Mouse (Mus musculus) forebrain, embryonic 13.5 days (tissue): ENCODE results near the gene Olfr1380. TPM values are rescaled to one million over a fixed set of nuclear protein-coding genes. Genes with fewer than 3 reads are reported as not detected.
"Not testable (repeated sequence)": the region's sequence is repeated elsewhere in the genome, so short reads cannot be mapped to it uniquely, and the experiment has no call there.

ENCODE experiments used
- ATAC-seq: fragments of 200-750 bp; cut with Nextera tagmentation; 2 replicates; pipeline ENCODE4 v1.8.0; 2017
- H3K27ac ChIP-seq: fragments of 300-500 bp; sonication (generic); 2 replicates; pipeline ENCODE4 v1.5.1; 2015; ENCODE audit warnings: inconsistent platforms, mild to moderate bottlenecking, moderate library complexity
- H3K27me3 ChIP-seq: fragments of 300-500 bp; sonication (generic); 2 replicates; pipeline ENCODE4 v1.6.1; 2015; ENCODE audit warnings: mild to moderate bottlenecking, inconsistent platforms
- H3K36me3 ChIP-seq: fragments of 300-500 bp; sonication (generic); 2 replicates; pipeline ENCODE4 v1.6.1; 2015; ENCODE audit warnings: mild to moderate bottlenecking, inconsistent platforms; ENCODE audit not compliant: poor library complexity, severe bottlenecking
- H3K4me1 ChIP-seq: fragments of 300-500 bp; sonication (generic); 2 replicates; pipeline ENCODE4 v1.6.1; 2015; ENCODE audit warnings: inconsistent platforms
- H3K4me2 ChIP-seq: fragments of 300-500 bp; sonication (generic); 2 replicates; pipeline ENCODE4 v1.6.1; 2015; ENCODE audit warnings: inconsistent platforms, mild to moderate bottlenecking, moderate library complexity
- H3K4me3 ChIP-seq: fragments of 300-500 bp; sonication (generic); 2 replicates; pipeline ENCODE4 v1.5.1; 2015; ENCODE audit warnings: mild to moderate bottlenecking, inconsistent platforms
- H3K9ac ChIP-seq: fragments of 300-500 bp; sonication (generic); 2 replicates; pipeline ENCODE4 v1.6.1; 2015; ENCODE audit warnings: mild to moderate bottlenecking, inconsistent platforms
- H3K9me3 ChIP-seq: fragments of 300-500 bp; sonication (generic); replicated peaks from 2 replicates; pipeline ENCODE4 v1.6.1; 2016; ENCODE audit warnings: inconsistent platforms
- WGBS: fragments of 180-500 bp; shearing (Covaris S2); methylation state at CpG from one replicate; pipeline ENCODE4 v1.1.7; 2015; 5-methylcytosine and 5-hydroxymethylcytosine counted together
- polyA plus RNA-seq: library from polyadenylated mRNA; unstranded; fragments of >200 nt; fragmentation: Nextera tagmentation; extraction: Ambion mirVana; gene quantifications from 2 replicates; pipeline ENCODE4 v1.2.1, GENCODE M21; 2015

The Olfr1380 gene
- polyA plus RNA-seq, result not detected in 2 replicates

- not testable (repeated sequence) for ATAC-seq
These were observed at the start of gene Olfr1380 for GRCm38 (mm10) chr11:49556578-49556977. Gene Olfr1380, plus strand, starts transcription at chr11:49556878.

GRCm38 (mm10) chr11:49518086-49518485 is 38.6 kb upstream of the Olfr1380 start:
- Histone ChIP-seq H3K27me3 (no peaks in the 10 kb centered on the region), H3K4me3 (no peak overlapping the region), H3K4me2 (no peak overlapping the region), H3K27ac (no peak overlapping the region), H3K9ac (no peak overlapping the region), H3K9me3 (no peaks in the 10 kb centered on the region), H3K36me3 (no peaks in the 10 kb centered on the region), H3K4me1 (no peaks in the 10 kb centered on the region)
- 79% methylated on average over 5 of the region's 5 CpGs for whole genome bisulfite sequencing
- ATAC-seq, result no peak

More at GRCm38 (mm10) chr11:49556578-49556977, at the start of gene Olfr1380:
- not testable (repeated sequence) for H3K4me2 ChIP-seq, H3K4me3 ChIP-seq, H3K27me3 ChIP-seq, H3K9ac ChIP-seq, H3K36me3 ChIP-seq, H3K4me1 ChIP-seq, H3K27ac ChIP-seq, H3K9me3 ChIP-seq
- WGBS, result 66% methylated on average over 5 of the region's 5 CpGs

GRCm38 (mm10) chr11:49519348-49519747 is 37.3 kb upstream of the Olfr1380 start, which contains the start of gene Olfr1383:
Gene Olfr1383, plus strand, starts transcription at chr11:49519648.
- no peak within 1 kb of the TSS for H3K4me2 ChIP-seq

GRCm38 (mm10) chr11:49527947-49528346 is 28.7 kb upstream of the Olfr1380 start, which contains the start of gene Olfr1382:
Gene Olfr1382, plus strand, starts transcription at chr11:49528247.
- H3K9ac ChIP-seq, result no peak within 1 kb of the TSS
- no peak within 1 kb of the TSS for H3K27ac ChIP-seq
- H3K4me1 ChIP-seq, result no peaks in the 10 kb centered on the region
- ATAC-seq, result no peak
- 83% methylated on average over 3 of the region's 3 CpGs for WGBS
- H3K4me3 ChIP-seq, result no peak within 1 kb of the TSS
- no peaks in the 10 kb centered on the region for H3K9me3 ChIP-seq
- no peak within 1 kb of the TSS for H3K4me2 ChIP-seq
- H3K36me3 ChIP-seq, result no peaks in the 10 kb centered on the region
- H3K27me3 ChIP-seq, result no peaks in the 10 kb centered on the region

More at GRCm38 (mm10) chr11:49519348-49519747, 37.3 kb upstream of the Olfr1380 start, which contains the start of gene Olfr1383:
- Histone ChIP-seq H3K36me3 (no peaks in the 10 kb centered on the region), H3K4me3 (no peak within 1 kb of the TSS), H3K9ac (no peak within 1 kb of the TSS), H3K4me1 (no peaks in the 10 kb centered on the region), H3K27me3 (no peaks in the 10 kb centered on the region), H3K9me3 (no peaks in the 10 kb centered on the region), H3K27ac (no peak within 1 kb of the TSS)
- no peak for ATAC-seq

GRCm38 (mm10) chr11:49532761-49533160 is 23.9 kb upstream of the Olfr1380 start:
- H3K27me3 ChIP-seq, result no peaks in the 10 kb centered on the region
- no peak overlapping the region for H3K9ac ChIP-seq
- no peak overlapping the region for H3K4me3 ChIP-seq
- no peak overlapping the region for H3K4me2 ChIP-seq
- no peak for ATAC-seq
- no peaks in the 10 kb centered on the region for H3K9me3 ChIP-seq
- no peaks in the 10 kb centered on the region for H3K36me3 ChIP-seq
- H3K27ac ChIP-seq, result no peak overlapping the region
- H3K4me1 ChIP-seq, result no peaks in the 10 kb centered on the region

- H3K4me3 ChIP-seq, H3K4me1 ChIP-seq, ATAC-seq, H3K9me3 ChIP-seq, H3K27ac ChIP-seq, H3K4me2 ChIP-seq, H3K36me3 ChIP-seq, H3K27me3 ChIP-seq, H3K9ac ChIP-seq: not testable (repeated sequence)
- WGBS, result 93% methylated on average over 2 of the region's 2 CpGs
These were observed 20.0 kb upstream of the Olfr1380 start for GRCm38 (mm10) chr11:49536631-49537030.

GRCm38 (mm10) chr11:49543149-49543548 is 13.5 kb upstream of the Olfr1380 start, which contains the start of gene Olfr1381:
Gene Olfr1381, plus strand, starts transcription at chr11:49543449.
- not testable (repeated sequence) for H3K27ac ChIP-seq, H3K9ac ChIP-seq, ATAC-seq, H3K4me1 ChIP-seq, H3K27me3 ChIP-seq, H3K4me3 ChIP-seq, H3K4me2 ChIP-seq, H3K36me3 ChIP-seq, H3K9me3 ChIP-seq
- WGBS, result 68% methylated on average over 3 of the region's 3 CpGs

GRCm38 (mm10) chr11:49554033-49554432 is 2.6 kb upstream of the Olfr1380 start:
- not testable (repeated sequence) for H3K36me3 ChIP-seq, H3K4me1 ChIP-seq, H3K9ac ChIP-seq, H3K27ac ChIP-seq, H3K27me3 ChIP-seq, H3K9me3 ChIP-seq, ATAC-seq, H3K4me3 ChIP-seq, H3K4me2 ChIP-seq
- WGBS, result 88% methylated on average over 3 of the region's 3 CpGs

- H3K9ac ChIP-seq, H3K9me3 ChIP-seq, H3K27ac ChIP-seq, H3K4me1 ChIP-seq, H3K4me3 ChIP-seq, H3K36me3 ChIP-seq, H3K27me3 ChIP-seq, H3K4me2 ChIP-seq, ATAC-seq: not testable (repeated sequence)
- WGBS, result 30% methylated on average over 2 of the region's 2 CpGs
These were observed 18.4 kb downstream of the Olfr1380 start for GRCm38 (mm10) chr11:49575054-49575453.

GRCm38 (mm10) chr11:49580452-49580851 is 23.8 kb downstream of the Olfr1380 start:
- not testable (repeated sequence) for H3K27me3 ChIP-seq, H3K36me3 ChIP-seq, H3K4me3 ChIP-seq, ATAC-seq, H3K27ac ChIP-seq, H3K4me1 ChIP-seq, H3K9ac ChIP-seq, H3K4me2 ChIP-seq, H3K9me3 ChIP-seq
- WGBS, result 88% methylated on average over 8 of the region's 8 CpGs

GRCm38 (mm10) chr11:49590213-49590612 is 33.5 kb downstream of the Olfr1380 start:
- Histone ChIP-seq H3K27me3 (no peaks in the 10 kb centered on the region), H3K4me2 (no peak overlapping the region), H3K36me3 (no peaks in the 10 kb centered on the region), H3K4me1 (no peaks in the 10 kb centered on the region), H3K27ac (no peak overlapping the region), H3K4me3 (no peak overlapping the region), H3K9me3 (no peaks in the 10 kb centered on the region), H3K9ac (no peak overlapping the region)
- ATAC-seq, result no peak
- WGBS, result 95% methylated on average over 19 of the region's 19 CpGs

- H3K9me3 ChIP-seq, H3K4me2 ChIP-seq, H3K4me3 ChIP-seq, H3K4me1 ChIP-seq, H3K9ac ChIP-seq, ATAC-seq, H3K27me3 ChIP-seq, H3K27ac ChIP-seq, H3K36me3 ChIP-seq: not testable (repeated sequence)
- WGBS, result 63% methylated on average over 2 of the region's 2 CpGs
These were observed 40.5 kb downstream of the Olfr1380 start for GRCm38 (mm10) chr11:49597149-49597548.

GRCm38 (mm10) chr11:49608306-49608705 is 51.6 kb downstream of the Olfr1380 start:
- not testable (repeated sequence) for H3K4me3 ChIP-seq, H3K27ac ChIP-seq, H3K36me3 ChIP-seq, H3K4me2 ChIP-seq, H3K9ac ChIP-seq, ATAC-seq, H3K9me3 ChIP-seq
- H3K4me1 ChIP-seq, result peaks cover 10% of the 10 kb centered on the region; the same call in 1 of the 2 replicates
- 83% methylated on average over 5 of the region's 5 CpGs for WGBS
- peaks cover 50% of the 10 kb centered on the region for H3K27me3 ChIP-seq
